Mouse (Mus musculus) inflammation-experienced regulatory T-cells, adult 6 months (primary cell): Measurements from ENCODE around the gene Rasa2. TPM values are rescaled to one million over a fixed set of nuclear protein-coding genes. Genes with fewer than 3 reads are reported as not detected.
"Not testable (repeated sequence)": the region's sequence is repeated elsewhere in the genome, so short reads cannot be mapped to it uniquely, and the experiment has no call there.

Experiments used
- ATAC-seq: one replicate; pipeline ENCODE4 v1.8.0; 2017
- polyA plus RNA-seq, 3 experiments: library from polyadenylated mRNA; unstranded; fragments of 100-300 nt; shearing (Covaris generic); gene quantifications; one replicate each; pipeline ENCODE4 v1.2.1; 2017

The Rasa2 gene
- 10 to 100 TPM; 31.5 to 41.1 (median 34.3) TPM for polyA plus RNA-seq

GRCm38 (mm10) chr9:96631389-96632072, at the start of gene Rasa2:
Rasa2 (minus strand) TSS chr9:96631617.
- peak; percentile 80 for ATAC-seq

- ATAC-seq = no peak
These were observed 47.2 kb upstream of the Rasa2 start for GRCm38 (mm10) chr9:96678611-96679010.

GRCm38 (mm10) chr9:96677711-96678110, 46.3 kb upstream of the Rasa2 start:
- not testable (repeated sequence) for ATAC-seq

GRCm38 (mm10) chr9:96676671-96677070, 45.3 kb upstream of the Rasa2 start:
- ATAC-seq = no peak

GRCm38 (mm10) chr9:96675763-96676640, 44.6 kb upstream of the Rasa2 start:
- peak; percentile 65 for ATAC-seq

- ATAC-seq = peak; percentile 99
These were observed 43.8 kb upstream of the Rasa2 start for GRCm38 (mm10) chr9:96675071-96675762.

- ATAC-seq = no peak
These were observed 42.9 kb upstream of the Rasa2 start for GRCm38 (mm10) chr9:96674301-96674700.

- no peak for ATAC-seq
These were observed 41.0 kb upstream of the Rasa2 start for GRCm38 (mm10) chr9:96672466-96672865.

GRCm38 (mm10) chr9:96671249-96671648, 39.8 kb upstream of the Rasa2 start:
- no peak for ATAC-seq

- ATAC-seq = peak; percentile 100
These were observed 38.5 kb upstream of the Rasa2 start for GRCm38 (mm10) chr9:96669877-96670276.

GRCm38 (mm10) chr9:96668628-96669027, 37.2 kb upstream of the Rasa2 start:
- no peak for ATAC-seq

- peak; percentile 67 for ATAC-seq
These were observed 29.3 kb upstream of the Rasa2 start for GRCm38 (mm10) chr9:96660510-96661244.

GRCm38 (mm10) chr9:96659801-96660200, 28.4 kb upstream of the Rasa2 start:
- ATAC-seq = no peak

GRCm38 (mm10) chr9:96653538-96653937, 22.1 kb upstream of the Rasa2 start:
- no peak for ATAC-seq

GRCm38 (mm10) chr9:96652763-96653162, 21.3 kb upstream of the Rasa2 start:
- ATAC-seq = peak; percentile 43

- no peak for ATAC-seq
These were observed 19.4 kb upstream of the Rasa2 start for GRCm38 (mm10) chr9:96650807-96651206.

GRCm38 (mm10) chr9:96649924-96650323, 18.5 kb upstream of the Rasa2 start:
- peak; percentile 62 for ATAC-seq

- ATAC-seq = no peak
These were observed 17.9 kb upstream of the Rasa2 start for GRCm38 (mm10) chr9:96649362-96649761.

- peak; percentile 80 for ATAC-seq
These were observed 15.4 kb upstream of the Rasa2 start for GRCm38 (mm10) chr9:96646668-96647295.

GRCm38 (mm10) chr9:96644840-96645239, 13.4 kb upstream of the Rasa2 start:
- ATAC-seq = no peak

GRCm38 (mm10) chr9:96644002-96644401, 12.6 kb upstream of the Rasa2 start:
- not testable (repeated sequence) for ATAC-seq

GRCm38 (mm10) chr9:96639451-96639850, 8.0 kb upstream of the Rasa2 start:
- ATAC-seq = no peak
